ENCODE assay signal across 14 mouse cellular contexts in the genomic region with DNA sequence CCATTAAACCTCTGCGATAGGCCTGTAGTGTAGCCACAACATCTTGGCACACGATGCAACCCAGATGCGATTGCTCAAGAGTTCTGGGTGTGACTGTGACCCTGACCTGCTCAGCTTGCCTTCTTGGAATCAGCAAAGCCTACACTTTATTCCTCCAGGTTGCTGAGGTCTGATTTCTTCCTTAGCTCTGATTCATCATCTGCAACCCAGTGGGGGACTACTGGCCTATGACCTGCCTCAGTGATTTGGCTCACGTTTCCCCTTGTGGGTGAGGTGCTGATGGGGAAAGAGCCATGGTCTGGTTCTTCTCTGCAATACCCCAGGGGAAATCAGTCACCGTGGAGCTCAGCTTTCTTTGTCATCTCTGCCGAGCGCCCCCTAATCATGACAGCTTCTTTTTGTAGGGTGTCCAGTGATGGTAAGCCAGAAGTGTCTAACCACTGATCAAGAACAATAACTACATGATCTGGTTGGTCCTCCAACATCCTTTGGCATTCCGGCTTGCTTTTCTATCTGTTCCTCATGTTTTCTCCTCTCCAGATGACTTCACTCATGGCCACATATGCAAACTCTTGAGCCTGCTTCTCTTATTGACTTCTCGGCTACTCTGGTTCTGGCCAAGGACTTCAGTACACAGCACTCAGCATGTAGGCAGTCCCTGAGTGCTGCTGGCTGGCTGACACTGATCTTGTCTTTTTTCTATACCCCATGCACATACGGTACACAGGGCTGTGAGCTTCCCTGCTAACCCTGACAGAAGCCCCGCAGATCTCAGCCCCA.
DNase-seq lines count a peak whose midpoint lies in the region; ATAC-seq and TF ChIP-seq lines count a peak whose summit lies in the region.
"Had no signal": no experiment of that assay in that cellular context is flagged by ENCODE, and none has a peak within 500 bp of the region (broad histone marks: within the 10 kb centered on the region; RNA-seq: fewer than 3 reads in every experiment).

No protein-coding gene starts in this region.

- no peak overlapping the region for H3K9ac ChIP-seq in lung, embryonic 14.5 days
- H3K9ac ChIP-seq in stomach, postnatal 0 days (ENCODE audit: low read length): no peak overlapping the region
- H3K9ac ChIP-seq: neural tube, embryonic 15.5 days had no signal

- TF ChIP-seq CTCF in lung, embryonic 14.5 days (IDR thresholded peaks at IDR 0.05; ENCODE audit: low read depth): no peak
- no peak for TF ChIP-seq CTCF in stomach, postnatal 0 days (IDR thresholded peaks at IDR 0.05; ENCODE audit: low read depth)

- intact Hi-C loops in heart, postnatal 14 days (cut with DNase I): no loop called here

- no peaks in the 10 kb centered on the region for H3K4me1 ChIP-seq in lung, embryonic 14.5 days (ENCODE audit: insufficient read depth)
- no peaks in the 10 kb centered on the region for H3K4me1 ChIP-seq in stomach, postnatal 0 days (replicated peaks; ENCODE audit: control insufficient read depth, insufficient read depth)

- no peaks in the 10 kb centered on the region for H3K36me3 ChIP-seq in lung, embryonic 14.5 days (ENCODE audit: insufficient read depth)
- no peaks in the 10 kb centered on the region for H3K36me3 ChIP-seq in stomach, postnatal 0 days (ENCODE audit: control insufficient read depth, insufficient read depth, low read length)
- H3K36me3 ChIP-seq: G1E; neural tube, embryonic 15.5 days had no signal

- ATAC-seq in lung, embryonic 14.5 days (ENCODE audit: insufficient read depth): no peak; the same call in 1 of the 2 replicates
- ATAC-seq in stomach, postnatal 0 days (ENCODE audit: low FRiP score, low TSS enrichment): peak; percentile 35; the same call in 1 of the 2 replicates
- ATAC-seq: intestine, postnatal 0 days had no signal

- no peak overlapping the region for H3K4me3 ChIP-seq in lung, embryonic 14.5 days (ENCODE audit: low read depth, low read length)
- no peak overlapping the region for H3K4me3 ChIP-seq in stomach, postnatal 0 days (ENCODE audit: low read depth, low read length)
- H3K4me3 ChIP-seq: neural tube, embryonic 15.5 days had no signal

- WGBS in lung, embryonic 14.5 days: 57% methylated on average over 11 of the region's 11 CpGs
- 71% methylated on average over 11 of the region's 11 CpGs for WGBS in stomach, postnatal 0 days

- H3K27me3 ChIP-seq in lung, embryonic 14.5 days (ENCODE audit: insufficient read depth, low read length): no peaks in the 10 kb centered on the region
- H3K27me3 ChIP-seq in stomach, postnatal 0 days (ENCODE audit: control insufficient read depth, insufficient read depth, low read length): no peaks in the 10 kb centered on the region
- H3K27me3 ChIP-seq: neural tube, embryonic 15.5 days had no signal

- no peak for TF ChIP-seq EP300 in stomach, postnatal 0 days (optimal IDR thresholded peaks at IDR 0.05)

- no peaks in the 10 kb centered on the region for H3K9me3 ChIP-seq in lung, embryonic 14.5 days (ENCODE audit: low read depth, low read length)
- no peaks in the 10 kb centered on the region for H3K9me3 ChIP-seq in stomach, postnatal 0 days (ENCODE audit: control insufficient read depth, low read length)
- H3K9me3 ChIP-seq: G1E; neural tube, embryonic 15.5 days had no signal

- no peak overlapping the region for H3K4me2 ChIP-seq in lung, embryonic 14.5 days
- no peak overlapping the region for H3K4me2 ChIP-seq in stomach, postnatal 0 days (replicated peaks; ENCODE audit: low read depth)
- H3K4me2 ChIP-seq: neural tube, embryonic 15.5 days had no signal

- H3K27ac ChIP-seq in lung, embryonic 14.5 days (ENCODE audit: low read depth): no peak overlapping the region
- no peak overlapping the region for H3K27ac ChIP-seq in stomach, postnatal 0 days (replicated peaks)
- H3K27ac ChIP-seq: neural tube, embryonic 15.5 days had no signal

- DNase-seq in adrenal gland, adult 8-10 months: peak; percentile 18
- DNase-seq in adrenal gland, postnatal 4 days (ENCODE audit: low spot score in 2 of 2): no peak
- peak; percentile 32 for DNase-seq in lung, embryonic 14.5 days
- no peak for DNase-seq in lung, postnatal 4 days
- peak; percentile 28 to 31 for DNase-seq in heart, postnatal 14 days
- DNase-seq in stomach, postnatal 0 days (ENCODE audit: low spot score): no peak
- no peak for DNase-seq in thymus, postnatal 25 days
- DNase-seq in neural tube, embryonic 10.5 days (ENCODE audit: extremely low spot score, low spot score): no peak
- DNase-seq: cerebellum, postnatal 25 days; midbrain, embryonic 14.5 days; right cerebral cortex, postnatal 14 days had no signal

Comparison
In these comparisons a context has a peak if more than half of its experiments do, and no peak if none do; other contexts are left out.
1. DNase-seq: peak in adrenal gland, adult 8-10 months (single experiment), lung, embryonic 14.5 days (single experiment) and heart, postnatal 14 days (2 of 2); none in adrenal gland, postnatal 4 days (0 of 2), lung, postnatal 4 days (0 of 2), stomach, postnatal 0 days (single experiment), thymus, postnatal 25 days (single experiment) and neural tube, embryonic 10.5 days (single experiment).